Mouse (Mus musculus) heart, adult 2 months (tissue): ENCODE data around the gene Mkln1. TPM values are rescaled to one million over a fixed set of nuclear protein-coding genes. Genes with fewer than 3 reads are reported as not detected.

Experiments used
- DNase-seq, 2 experiments: peaks; one replicate each; pipeline ENCODE4 v3.0.0; 2021
- H3K27ac ChIP-seq: fragments of 200-600 bp; 2 replicates; pipeline ENCODE4 v1.8.1; 2022
- H3K27me3 ChIP-seq: fragments of 200-500 bp; 2 replicates; pipeline ENCODE4 v1.6.1; 2012; ENCODE audit warnings: mild to moderate bottlenecking, low read length, inconsistent platforms, mixed read lengths; ENCODE audit not compliant: control insufficient read depth, insufficient read depth
- H3K36me3 ChIP-seq: fragments of 200-500 bp; 2 replicates; pipeline ENCODE4 v1.6.1; 2012; ENCODE audit warnings: low read length, inconsistent platforms; ENCODE audit not compliant: control insufficient read depth, insufficient read depth
- H3K4me1 ChIP-seq: fragments of 200-500 bp; 2 replicates; pipeline ENCODE4 v1.6.1; 2011; ENCODE audit warnings: low read length; ENCODE audit not compliant: control insufficient read depth, insufficient read depth
- H3K4me3 ChIP-seq: fragments of 200-600 bp; 2 replicates; pipeline ENCODE4 v1.8.1; 2022
- H3K79me2 ChIP-seq: fragments of 200-500 bp; replicated peaks from 2 replicates; pipeline ENCODE4 v1.6.1; 2012; ENCODE audit warnings: mild to moderate bottlenecking, inconsistent platforms, low read length, moderate library complexity, mixed read lengths; ENCODE audit not compliant: control insufficient read depth, insufficient read depth
- H3K9ac ChIP-seq: fragments of 200-500 bp; 2 replicates; pipeline ENCODE4 v1.6.1; 2012; ENCODE audit warnings: low read depth, mild to moderate bottlenecking, control low read depth, inconsistent platforms, low read length, mixed read lengths
- CTCF ChIP-seq: fragments of 200-600 bp; IDR thresholded peaks from 2 replicates; pipeline ENCODE4 v1.8.1; 2022; ENCODE audit warnings: antibody characterized with exemption, mild to moderate bottlenecking, moderate library complexity
- EP300 ChIP-seq: fragments of 200-500 bp; IDR thresholded peaks from 2 replicates; pipeline ENCODE4 v1.6.1; 2011; ENCODE audit warnings: low read depth, low read length, control low read depth; ENCODE audit not compliant: insufficient read depth
- POLR2A ChIP-seq: fragments of 200-500 bp; IDR thresholded peaks from 2 replicates; pipeline ENCODE4 v1.6.1; 2011; ENCODE audit warnings: mild to moderate bottlenecking, low read depth, low read length, control low read depth; ENCODE audit not compliant: insufficient read depth
- WGBS: fragments of 180-500 bp; shearing (Covaris S2); methylation state at CpG from one replicate; pipeline ENCODE4 v1.1.7; 2018; 5-methylcytosine and 5-hydroxymethylcytosine counted together
- intact Hi-C: fragments of 180-260 bp; cut with DNase I; formaldehyde crosslinking; loops from one replicate; pipeline ENCODE4 v1.15.1; 2025
- polyA plus RNA-seq: library from polyadenylated mRNA; depleted of rRNA; stranded (reverse); fragments of >200 nt; gene quantifications from 2 replicates; pipeline ENCODE4 v1.2.3, GENCODE M21; 2012
- total RNA-seq, 2 experiments: library from RNA; stranded (reverse); gene quantifications; 2 replicates each; pipeline ENCODE4 v1.2.3; 2021

The Mkln1 gene
- total and polyA plus RNA-seq, 3 experiments: 52.5 to 157 (median 148) TPM

DNA sequence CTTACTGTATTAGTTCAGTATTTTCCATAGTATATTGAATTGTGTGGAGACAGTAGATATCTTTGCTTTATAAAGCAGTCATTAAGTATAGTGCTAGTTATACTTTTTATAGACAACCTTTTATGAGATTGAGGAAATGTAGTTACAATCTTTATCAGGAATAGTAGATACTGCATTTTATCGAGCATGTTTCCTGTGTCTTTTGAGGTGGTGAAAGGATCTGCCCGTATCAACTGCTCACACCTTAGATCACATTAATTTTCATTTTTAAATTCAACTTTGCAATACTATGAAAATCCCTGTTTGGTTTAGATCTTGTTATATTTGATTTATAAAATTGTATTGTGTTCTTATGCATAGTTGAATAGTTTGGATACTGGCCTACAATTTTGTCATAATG, 38.7 kb downstream of the Mkln1 start:
- intact Hi-C loops: no loop called here
- WGBS: 41% methylated on average over 2 of the region's 2 CpGs
- TF ChIP-seq POLR2A: no peak
- no peak for TF ChIP-seq EP300
- TF ChIP-seq CTCF: no peak

GRCm38 (mm10) chr6:31445258-31445657, 46.7 kb downstream of the Mkln1 start:
- H3K27ac ChIP-seq: no peak overlapping the region
- H3K36me3 ChIP-seq: peaks cover 2% of the 10 kb centered on the region; the same call in 1 of the 2 replicates
- 69% methylated on average over 1 of the region's 1 CpGs for WGBS
- no peaks in the 10 kb centered on the region for H3K79me2 ChIP-seq
- H3K27me3 ChIP-seq: no peaks in the 10 kb centered on the region
- H3K4me3 ChIP-seq: no peak overlapping the region
- no peak for DNase-seq
- intact Hi-C loops: no loop called here
- TF ChIP-seq POLR2A (no peak), EP300 (no peak), CTCF (no peak)
- no peak overlapping the region for H3K9ac ChIP-seq
- H3K4me1 ChIP-seq: no peaks in the 10 kb centered on the region

More for the DNA sequence above, 38.7 kb downstream of the Mkln1 start:
- H3K4me1 ChIP-seq: no peaks in the 10 kb centered on the region
- 0 out of 2 replicates have a peak, but pooled peaks cover 5% of the 10 kb centered on the region for H3K36me3 ChIP-seq
- no peak overlapping the region for H3K9ac ChIP-seq
- no peak for DNase-seq
- no peaks in the 10 kb centered on the region; the same call in 1 of the 2 replicates for H3K79me2 ChIP-seq
- H3K4me3 ChIP-seq: no peak overlapping the region
- H3K27me3 ChIP-seq: no peaks in the 10 kb centered on the region
- H3K27ac ChIP-seq: no peak overlapping the region

GRCm38 (mm10) chr6:31453735-31454134, 55.2 kb downstream of the Mkln1 start:
- H3K4me3 ChIP-seq: no peak overlapping the region
- intact Hi-C loops: loop anchor here (2.0 to 5.0 kb wide), 2 partner anchors 261 to 379 kb away; no protein-coding TSS in a partner anchor
- no peak overlapping the region for H3K27ac ChIP-seq
- peaks cover 1% of the 10 kb centered on the region for H3K4me1 ChIP-seq
- no peaks in the 10 kb centered on the region for H3K79me2 ChIP-seq
- DNase-seq: no peak
- no peaks in the 10 kb centered on the region for H3K27me3 ChIP-seq
- no peak for TF ChIP-seq POLR2A
- peak; percentile 90 for TF ChIP-seq CTCF
- H3K36me3 ChIP-seq: peaks cover 21% of the 10 kb centered on the region
- no peak overlapping the region for H3K9ac ChIP-seq

DNA sequence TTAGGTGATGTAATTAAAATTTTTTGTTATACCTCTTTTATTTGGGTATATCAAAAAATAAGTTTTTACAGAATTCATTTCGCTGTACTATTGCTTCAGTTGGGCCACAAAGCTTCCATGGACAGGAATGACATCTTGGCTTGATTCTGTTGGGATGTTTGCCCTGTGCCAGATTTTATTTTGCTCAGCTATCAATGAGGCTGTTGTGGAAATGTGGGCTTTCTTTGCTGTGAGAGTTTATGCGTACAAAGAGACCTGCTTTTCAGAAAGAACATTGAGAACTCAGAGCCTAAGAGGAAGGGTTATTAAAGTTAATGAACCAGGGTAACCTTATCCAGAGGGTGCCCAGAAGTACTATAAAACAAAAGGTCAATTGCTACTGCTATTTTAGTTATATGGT, 56.8 kb downstream of the Mkln1 start:
- peaks cover 21% of the 10 kb centered on the region for H3K36me3 ChIP-seq

DNA sequence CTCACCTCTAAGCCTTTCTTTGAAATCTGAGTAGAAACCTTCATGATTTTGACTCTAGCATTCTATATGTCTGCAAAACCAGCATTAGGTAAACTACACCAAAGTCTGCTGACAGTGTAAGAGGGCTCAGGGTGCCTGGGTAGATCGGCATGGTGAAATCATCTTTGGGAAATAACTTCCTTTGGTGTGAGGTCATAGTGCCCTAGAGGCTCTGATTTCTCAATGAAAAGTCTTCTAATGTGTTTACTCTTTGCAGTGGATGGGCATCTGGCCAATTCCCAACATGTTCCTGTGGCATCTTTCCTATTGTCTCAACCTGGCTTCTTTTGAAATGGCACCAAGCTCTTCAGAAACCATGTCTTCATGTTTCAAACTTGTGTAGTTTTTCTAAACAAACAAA, 58.5 kb downstream of the Mkln1 start:
- Histone ChIP-seq H3K9ac (no peak overlapping the region), H3K27me3 (no peaks in the 10 kb centered on the region), H3K4me1 (peaks cover 1% of the 10 kb centered on the region), H3K4me3 (no peak overlapping the region), H3K27ac (no peak overlapping the region), H3K36me3 (peaks cover 21% of the 10 kb centered on the region), H3K79me2 (no peaks in the 10 kb centered on the region)
- no peak for DNase-seq
- TF ChIP-seq EP300: no peak
- TF ChIP-seq CTCF: no peak
- no peak for TF ChIP-seq POLR2A
- 34% methylated on average over 1 of the region's 1 CpGs for WGBS
- intact Hi-C loops: no loop called here

More for the DNA sequence above, 56.8 kb downstream of the Mkln1 start:
- WGBS: 76% methylated on average over 2 of the region's 2 CpGs
- no peak overlapping the region for H3K4me3 ChIP-seq
- intact Hi-C loops: loop anchor here (2.0 kb wide), 1 partner anchor 381 kb away; no protein-coding TSS in a partner anchor
- no peaks in the 10 kb centered on the region for H3K79me2 ChIP-seq
- TF ChIP-seq CTCF (no peak), POLR2A (no peak), EP300 (no peak)
- no peak overlapping the region for H3K27ac ChIP-seq
- H3K9ac ChIP-seq: no peak overlapping the region
- peaks cover 1% of the 10 kb centered on the region for H3K4me1 ChIP-seq
- DNase-seq: no peak
- no peaks in the 10 kb centered on the region for H3K27me3 ChIP-seq

DNA sequence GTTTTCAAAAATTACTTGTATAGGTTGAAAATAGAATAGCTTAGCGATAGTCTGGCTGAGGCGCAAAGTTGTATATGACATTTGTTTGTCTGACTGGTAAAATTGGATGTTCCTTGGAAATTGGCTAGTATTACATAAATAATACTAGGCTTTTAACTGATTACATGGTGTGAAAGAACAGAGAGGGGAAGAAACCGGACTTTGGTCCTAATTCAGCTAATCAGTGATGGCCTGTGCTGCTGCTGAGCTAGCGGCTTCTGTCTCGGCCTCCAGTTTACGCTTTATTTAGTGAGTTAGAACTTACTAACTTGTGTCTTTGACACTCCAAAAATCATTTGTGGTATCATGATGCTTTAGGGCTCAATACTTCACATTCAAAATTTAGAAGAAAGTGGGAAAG, 70.9 kb downstream of the Mkln1 start:
- 95% methylated on average over 6 of the region's 6 CpGs for WGBS

More for the DNA sequence above, 70.9 kb downstream of the Mkln1 start:
- intact Hi-C loops: no loop called here
- H3K79me2 ChIP-seq: no peaks in the 10 kb centered on the region
- no peak for DNase-seq
- H3K36me3 ChIP-seq: no peaks in the 10 kb centered on the region; the same call in none of the 2 replicates
- no peak overlapping the region for H3K27ac ChIP-seq
- TF ChIP-seq EP300: no peak
- no peak for TF ChIP-seq POLR2A
- TF ChIP-seq CTCF: no peak
- H3K27me3 ChIP-seq: no peaks in the 10 kb centered on the region
- H3K9ac ChIP-seq: no peak overlapping the region
- H3K4me1 ChIP-seq: no peaks in the 10 kb centered on the region
- H3K4me3 ChIP-seq: no peak overlapping the region
